Mouse (Mus musculus) Patski (cell line): ENCODE measurements at regions not wholly inside any gene's neighbourhood (a gene's known extent, or its start where the extent isn't known, plus 50 kb on each side); places are given as distances from the start of the nearest gene placed in this dataset.

Experiments used
- ATAC-seq: fragments of 100-300 bp; one replicate; pipeline ENCODE4 v1.8.0; 2021
- CTCF ChIA-PET: fragments of 350-600 bp; sonication (Branson Sonifier 250); formaldehyde crosslinking; loops from one replicate; lab custom pipeline; 2022; ENCODE audit warnings: inconsistent platforms; lab: Charles Lee
- POLR2A ChIA-PET: fragments of 350-600 bp; sonication (Branson Sonifier 250); formaldehyde crosslinking; loops from one replicate; lab custom pipeline; 2022; ENCODE audit warnings: antibody characterized with exemption, inconsistent platforms; lab: Charles Lee
- DNase-seq: peaks from one replicate; pipeline ENCODE4 v3.0.0-alpha.2; 2011; ENCODE audit warnings: low read depth, low spot score
- H3K27me3 ChIP-seq: fragments of 371-371 bp; one replicate; pipeline ENCODE4 v1.5.1; 2021
- CTCF ChIP-seq: fragments of 100-300 bp; IDR thresholded peaks from one replicate; pipeline ENCODE4 v1.5.1; 2021
- in situ Hi-C: fragments of 300-500 bp; cut with MboI; formaldehyde crosslinking; loops from 3 replicates; pipeline ENCODE4 v1.11.1; 2018; ENCODE audit warnings: low pct_unique_long_range_greater_than_20kb, mixed read lengths

- no peak for ATAC-seq
- in situ Hi-C loops, result no loop called here
- CTCF ChIA-PET, result no interaction called here
- DNase-seq, result no peak
- POLR2A ChIA-PET, result no interaction called here
- peaks cover 3% of the 10 kb centered on the region for H3K27me3 ChIP-seq
- TF ChIP-seq CTCF, result no peak
These were observed 92.0 kb upstream of the Zfp644 start for GRCm38 (mm10) chr5:106789136-106789535.

GRCm38 (mm10) chr5:106785065-106785464 lies 88.0 kb upstream of the Zfp644 start:
- CTCF ChIA-PET, result interaction anchor here (2.3 kb wide), 1 partner anchor 17 kb away, joined by 6 read pairs; no protein-coding TSS in a partner anchor
- TF ChIP-seq CTCF, result no peak
- in situ Hi-C loops, result no loop called here
- no peak for ATAC-seq
- POLR2A ChIA-PET, result no interaction called here
- DNase-seq, result no peak
- H3K27me3 ChIP-seq, result peaks cover 8% of the 10 kb centered on the region

- POLR2A ChIA-PET, result no interaction called here
- peaks cover 8% of the 10 kb centered on the region for H3K27me3 ChIP-seq
- CTCF ChIA-PET, result interaction anchor here (2.3 kb wide), 1 partner anchor 18 kb away, joined by 6 read pairs; no protein-coding TSS in a partner anchor
- no peak for ATAC-seq
- no peak for DNase-seq
- TF ChIP-seq CTCF, result no peak
- in situ Hi-C loops, result no loop called here
These were observed 87.0 kb upstream of the Zfp644 start for GRCm38 (mm10) chr5:106783864-106784609.

GRCm38 (mm10) chr5:106780749-106781148 lies 83.7 kb upstream of the Zfp644 start:
- H3K27me3 ChIP-seq, result peaks cover 5% of the 10 kb centered on the region
- no peak for DNase-seq
- ChIA-PET POLR2A (interaction anchor here (0.6 kb wide), 1 partner anchor 1339 kb away, joined by 8 read pairs; no protein-coding TSS in a partner anchor), CTCF (no interaction called here)
- no peak for TF ChIP-seq CTCF
- ATAC-seq, result no peak
- in situ Hi-C loops, result no loop called here

GRCm38 (mm10) chr5:106778176-106778781 lies 81.2 kb upstream of the Zfp644 start:
- CTCF ChIA-PET, result interaction anchor here (1.2 to 2.1 kb wide), 3 partner anchors 9 to 24 kb away, joined by 3 to 4 read pairs (median 3); no protein-coding TSS in a partner anchor
- no peak for TF ChIP-seq CTCF
- DNase-seq (no peak), ATAC-seq (no peak)
- in situ Hi-C loops, result no loop called here
- POLR2A ChIA-PET, result no interaction called here
- peaks cover 5% of the 10 kb centered on the region for H3K27me3 ChIP-seq

GRCm38 (mm10) chr5:106775010-106775693 lies 78.1 kb upstream of the Zfp644 start:
- ChIA-PET CTCF (interaction anchor here (1.2 kb wide), 1 partner anchor 26 kb away, joined by 3 read pairs; no protein-coding TSS in a partner anchor), POLR2A (no interaction called here)
- peaks cover 5% of the 10 kb centered on the region for H3K27me3 ChIP-seq
- in situ Hi-C loops, result no loop called here
- ATAC-seq (no peak), DNase-seq (no peak)
- TF ChIP-seq CTCF, result no peak

- ChIA-PET CTCF (no interaction called here), POLR2A (no interaction called here)
- no peak for TF ChIP-seq CTCF
- peaks cover 5% of the 10 kb centered on the region for H3K27me3 ChIP-seq
- in situ Hi-C loops, result no loop called here
- DNase-seq (no peak), ATAC-seq (no peak)
These were observed 76.3 kb upstream of the Zfp644 start for GRCm38 (mm10) chr5:106773201-106773934.

GRCm38 (mm10) chr5:106771029-106771428 lies 73.9 kb upstream of the Zfp644 start:
- ChIA-PET POLR2A (no interaction called here), CTCF (interaction anchor here (1.4 kb wide), 1 partner anchor 31 kb away, joined by 3 read pairs; no protein-coding TSS in a partner anchor)
- in situ Hi-C loops, result no loop called here
- ATAC-seq, result no peak
- DNase-seq, result no peak
- TF ChIP-seq CTCF, result no peak
- peaks cover 5% of the 10 kb centered on the region for H3K27me3 ChIP-seq

GRCm38 (mm10) chr5:106765335-106765734 lies 68.2 kb upstream of the Zfp644 start:
- POLR2A ChIA-PET, result no interaction called here
- TF ChIP-seq CTCF, result no peak
- in situ Hi-C loops, result no loop called here
- CTCF ChIA-PET, result no interaction called here
- ATAC-seq (no peak), DNase-seq (no peak)
- H3K27me3 ChIP-seq, result peaks cover 2% of the 10 kb centered on the region

GRCm38 (mm10) chr5:106763283-106763682 lies 66.2 kb upstream of the Zfp644 start:
- no peak for ATAC-seq
- ChIA-PET CTCF (no interaction called here), POLR2A (no interaction called here)
- DNase-seq, result no peak
- H3K27me3 ChIP-seq, result peaks cover 5% of the 10 kb centered on the region
- TF ChIP-seq CTCF, result no peak
- in situ Hi-C loops, result no loop called here
